Mouse (Mus musculus) liver, embryonic 14.5 days (tissue): ENCODE measurements around the gene Mybpc2.

Experiments used
- CTCF ChIP-seq: IDR thresholded peaks from 2 replicates; pipeline ENCODE4 v1.5.1; 2016; ENCODE audit warnings: antibody characterized with exemption, low read depth, control low read depth
- EP300 ChIP-seq: IDR thresholded peaks from 2 replicates; pipeline ENCODE4 v1.6.1; 2016; ENCODE audit warnings: antibody characterized with exemption, low read depth

DNA sequence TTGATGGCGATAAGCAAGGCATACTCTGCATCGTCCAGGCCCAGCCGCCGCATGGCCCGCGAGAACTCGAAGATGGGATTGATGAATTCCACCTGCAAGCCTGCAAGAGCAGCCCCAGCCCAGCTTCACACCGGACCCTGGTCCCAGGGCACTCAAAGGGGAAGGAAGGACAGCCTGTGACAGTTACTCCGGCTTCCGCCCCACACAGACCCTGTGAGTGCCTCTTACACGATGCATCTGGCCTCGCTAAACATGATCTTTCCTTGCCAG is 25.9 kb upstream of the Mybpc2 start:
- TF ChIP-seq CTCF (no peak), EP300 (no peak)
